Mouse (Mus musculus) thymus, postnatal 0 days (tissue): Measurements from ENCODE around the gene Scn11a. TPM values are rescaled to one million over a fixed set of nuclear protein-coding genes. Genes with fewer than 3 reads are reported as not detected.

Source experiments
- DNase-seq: peaks from one replicate; pipeline ENCODE4 v3.0.0-alpha.2; 2015; ENCODE audit warnings: low spot score
- polyA plus RNA-seq: library from polyadenylated mRNA; unstranded; fragments of >200 nt; fragmentation: Nextera tagmentation; extraction: Ambion mirVana; gene quantifications from 2 replicates; pipeline ENCODE4 v1.2.1, GENCODE M21; 2015

The Scn11a gene
- 0.12 and 0.13 TPM in 2 replicates for polyA plus RNA-seq

DNA sequence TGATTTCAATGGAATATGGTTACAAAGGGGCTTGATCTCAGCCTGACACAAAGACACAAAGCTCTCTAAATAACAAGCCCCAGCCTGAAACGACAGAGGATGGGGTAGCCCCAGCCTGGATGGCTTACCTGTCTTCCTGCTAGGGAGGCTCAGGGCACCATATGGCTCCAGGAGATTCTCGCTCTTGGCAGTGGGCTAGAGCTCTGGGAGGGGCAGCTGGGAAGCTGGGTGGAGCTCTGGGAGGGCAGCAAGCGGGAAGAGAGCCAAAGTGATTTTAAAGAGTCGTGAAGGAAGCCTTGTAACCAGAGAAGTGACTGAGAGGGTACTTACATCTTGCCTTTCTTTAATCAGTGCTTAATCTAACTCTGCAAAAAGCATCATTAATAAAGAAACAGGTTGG, at the start of gene Scn11a:
TSS of gene Scn11a (minus strand) at position 160 of the 400 bp plus-strand sequence.
- DNase-seq = no peak

DNA sequence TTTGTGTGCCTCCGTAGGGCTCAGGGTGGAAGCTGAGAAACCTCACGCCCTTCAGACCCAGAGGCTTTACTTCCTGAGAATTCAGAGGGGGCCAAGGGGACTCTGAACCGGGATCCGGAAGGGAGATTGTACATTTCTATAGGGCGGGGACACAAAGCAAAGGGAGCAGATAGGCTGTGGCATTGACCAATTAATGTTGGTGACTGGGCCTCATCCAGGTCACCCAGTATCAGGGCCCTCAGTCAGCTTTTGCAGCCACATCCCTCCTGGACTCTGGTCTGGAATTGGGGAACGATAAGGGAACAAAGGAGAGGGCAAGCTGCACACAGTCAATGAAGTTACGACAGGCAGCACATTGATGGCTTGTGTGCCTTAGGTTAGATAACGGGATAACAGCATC, 28.9 kb upstream of the Scn11a start:
- no peak for DNase-seq

DNA sequence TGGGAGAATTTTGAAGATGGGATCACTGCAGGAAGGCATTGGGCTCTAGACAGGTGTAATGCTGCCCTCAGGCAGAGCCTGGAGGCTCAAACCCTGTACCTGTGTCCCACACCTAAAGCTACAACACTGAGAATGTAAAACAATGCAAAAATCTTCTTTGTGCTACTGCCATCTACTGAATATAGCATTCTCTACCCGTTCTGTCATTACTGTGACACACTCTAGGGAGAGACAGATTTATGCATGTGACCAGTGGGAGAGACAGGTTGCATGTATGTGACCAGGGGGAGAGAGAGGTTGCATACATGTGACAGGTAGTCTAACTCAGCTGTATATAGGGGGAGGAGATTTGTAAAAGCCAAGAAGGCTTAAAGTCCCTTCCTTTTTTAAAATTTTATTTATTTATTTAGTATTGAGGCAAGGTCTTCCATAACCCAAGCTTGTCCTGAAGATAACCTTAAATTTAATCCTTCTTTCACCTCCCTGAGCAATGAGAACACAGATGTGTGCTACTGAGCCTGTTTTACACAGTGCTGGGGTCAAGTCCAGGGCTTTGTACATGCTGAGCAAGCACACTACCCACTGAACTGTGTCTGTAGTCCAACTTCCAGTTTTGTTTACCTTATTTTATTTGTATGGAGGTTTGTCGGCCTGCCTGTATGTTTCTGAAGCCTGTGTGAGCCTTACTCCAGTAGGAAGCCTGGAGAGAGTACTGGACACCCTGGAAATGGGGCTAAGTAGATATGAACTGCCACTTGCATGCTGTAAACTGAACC, 28.0 kb upstream of the Scn11a start:
- no peak for DNase-seq

DNA sequence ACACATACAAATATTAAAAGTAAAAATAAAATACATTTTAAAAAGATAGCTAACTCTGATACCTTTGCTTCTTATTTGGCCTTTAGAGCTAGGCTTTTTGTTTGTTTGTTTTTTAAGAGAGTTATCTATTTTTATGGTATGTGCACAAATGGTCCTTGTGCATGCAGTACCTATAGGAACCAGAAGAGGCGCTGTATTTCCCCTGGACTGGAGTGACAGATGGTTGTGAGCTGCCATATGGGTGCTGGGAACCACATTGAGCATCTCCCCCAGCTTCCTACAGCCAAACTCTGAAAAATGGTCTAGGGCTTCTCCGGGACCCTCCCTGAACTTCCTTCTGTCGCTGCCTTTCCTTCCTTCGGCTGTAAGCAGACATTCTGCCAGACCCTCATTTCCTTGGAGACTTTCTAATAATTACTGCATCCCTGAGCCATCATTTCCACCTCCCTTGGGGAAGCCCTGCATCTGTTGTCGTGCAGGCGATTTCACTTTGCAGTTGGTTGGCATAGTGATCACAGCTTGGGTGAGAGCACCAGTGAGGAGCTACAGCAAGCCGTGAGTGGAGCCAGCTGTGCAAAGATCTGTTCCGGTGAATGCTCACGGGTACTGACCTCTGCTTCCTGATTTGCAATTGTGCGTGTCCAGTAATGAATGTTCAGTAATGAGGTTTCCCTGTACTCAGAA, 27.2 kb upstream of the Scn11a start:
- no peak for DNase-seq

DNA sequence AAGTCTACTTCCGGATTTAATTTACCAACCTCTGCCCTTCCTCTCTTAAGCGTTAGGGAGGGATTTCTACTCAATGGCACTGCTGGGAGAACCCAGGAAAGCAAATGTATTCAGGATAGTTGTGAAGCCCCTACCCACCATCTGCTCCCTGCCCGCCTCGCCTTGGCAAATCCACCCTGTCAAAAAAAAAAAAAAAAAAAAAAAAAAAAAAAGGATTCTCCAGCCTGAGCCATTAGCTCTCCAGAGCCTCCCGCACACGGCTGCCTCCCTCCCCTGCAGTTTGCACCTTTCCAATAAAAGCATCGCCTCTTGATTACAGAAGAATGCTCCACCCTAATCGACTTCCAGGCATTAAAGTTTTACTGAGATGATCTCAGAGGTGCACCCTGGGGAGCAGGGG, 24.0 kb upstream of the Scn11a start:
- DNase-seq = no peak

DNA sequence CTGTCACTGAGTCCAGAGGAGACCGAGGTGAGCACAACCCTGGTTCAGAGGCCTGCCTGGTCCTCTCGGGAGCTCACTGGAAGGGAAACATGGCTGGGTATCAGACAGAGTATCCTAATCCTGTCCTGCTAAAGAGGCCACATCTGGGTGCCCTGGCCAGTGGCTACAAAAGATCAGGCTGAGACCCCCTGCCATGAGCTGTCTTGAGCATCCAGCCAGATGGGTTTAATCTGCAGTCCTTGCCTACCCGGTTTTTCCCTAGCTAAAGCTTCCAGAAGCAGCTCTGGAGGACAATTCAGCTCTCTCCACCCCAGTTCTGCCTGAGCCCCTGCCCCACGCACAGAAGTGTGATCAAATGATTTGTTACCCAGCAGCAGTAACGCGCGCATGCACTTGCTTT, 23.4 kb upstream of the Scn11a start:
- DNase-seq = no peak

DNA sequence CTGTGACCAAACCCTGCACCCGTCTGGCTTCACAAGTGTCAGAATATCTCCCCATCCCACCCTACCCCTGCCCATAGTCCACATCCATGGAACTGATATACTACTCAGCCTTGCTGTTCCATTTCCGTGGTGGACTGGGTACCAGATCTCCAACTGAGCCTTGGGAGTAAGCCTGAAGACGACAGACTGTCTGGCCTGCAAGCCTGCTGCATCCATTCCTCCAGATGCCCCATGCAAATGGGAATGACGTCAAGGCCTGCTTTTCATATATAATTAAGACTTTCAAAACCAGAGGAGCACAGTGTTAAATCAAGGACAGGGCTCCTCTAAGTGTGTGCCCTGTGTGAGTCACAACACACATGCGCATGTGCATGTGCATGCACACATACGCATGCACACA, 21.9 kb upstream of the Scn11a start:
- no peak for DNase-seq

DNA sequence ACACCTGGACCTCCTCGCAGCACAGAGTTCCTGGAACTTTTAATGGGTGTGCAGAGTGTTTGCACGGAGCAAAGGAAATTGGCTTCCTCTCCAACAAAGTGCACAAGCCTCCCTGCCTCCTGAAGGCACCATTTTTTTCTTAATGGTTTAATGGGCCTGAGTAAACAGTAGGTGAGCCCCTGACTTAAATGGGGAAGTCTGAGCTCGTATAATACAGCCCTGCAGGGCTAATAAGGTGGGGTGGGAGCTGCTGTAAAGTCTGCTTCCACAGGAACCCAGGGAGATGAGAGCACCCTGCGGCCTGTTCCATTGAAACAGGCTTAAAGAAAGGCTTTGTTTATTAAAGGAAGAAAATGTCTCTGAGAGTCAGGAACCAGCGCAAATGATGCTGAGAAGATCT, 19.5 kb upstream of the Scn11a start:
- DNase-seq = no peak

DNA sequence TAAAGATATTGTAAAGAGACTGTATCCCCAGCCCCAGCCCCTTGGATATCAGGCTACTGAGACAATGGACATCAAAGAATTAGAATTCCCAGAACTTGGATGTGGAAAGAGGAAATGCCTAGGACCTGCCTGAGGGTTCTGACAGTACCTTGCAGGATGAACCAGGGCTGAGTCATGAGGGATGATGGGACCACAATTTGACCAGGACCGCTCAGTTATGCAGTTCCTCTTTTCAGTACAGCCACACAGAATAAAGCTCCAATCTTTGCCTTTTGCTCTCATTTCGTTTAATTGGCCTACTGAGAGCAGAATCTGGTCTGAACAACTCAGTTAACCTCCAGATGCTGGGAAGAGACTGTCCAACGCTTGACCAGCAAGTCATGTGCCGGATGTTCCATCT, 18.3 kb upstream of the Scn11a start:
- no peak for DNase-seq

DNA sequence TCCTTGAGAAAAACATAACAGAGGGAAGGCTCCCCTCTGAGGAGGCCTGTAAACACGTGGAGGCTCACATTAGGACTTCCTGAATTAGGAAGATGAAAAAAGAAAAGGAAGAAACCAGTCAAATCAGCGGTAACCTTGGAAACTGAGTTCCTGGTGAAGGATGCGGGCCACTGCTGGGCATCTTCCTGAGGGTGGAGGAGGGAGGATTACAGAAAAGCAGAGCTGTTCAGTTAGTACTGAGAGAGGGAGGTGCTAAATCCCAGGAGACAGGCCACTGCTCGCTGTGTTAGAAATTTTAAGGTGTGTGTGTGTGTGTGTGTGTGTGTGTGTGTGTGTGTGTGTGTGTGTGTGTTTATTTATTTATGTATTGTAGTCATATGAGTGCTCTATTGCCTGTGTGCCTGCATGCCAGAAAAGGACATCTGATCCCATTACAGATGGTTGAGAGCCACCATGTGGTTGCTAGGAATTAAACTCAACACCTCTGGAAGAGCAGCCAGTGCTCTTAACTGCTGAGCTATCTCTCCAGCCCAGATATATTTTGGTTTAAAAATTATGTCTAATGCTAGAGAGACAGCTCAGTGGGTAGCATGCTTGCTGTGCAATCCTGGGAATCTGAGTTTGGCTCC, 17.4 kb upstream of the Scn11a start:
- no peak for DNase-seq

DNA sequence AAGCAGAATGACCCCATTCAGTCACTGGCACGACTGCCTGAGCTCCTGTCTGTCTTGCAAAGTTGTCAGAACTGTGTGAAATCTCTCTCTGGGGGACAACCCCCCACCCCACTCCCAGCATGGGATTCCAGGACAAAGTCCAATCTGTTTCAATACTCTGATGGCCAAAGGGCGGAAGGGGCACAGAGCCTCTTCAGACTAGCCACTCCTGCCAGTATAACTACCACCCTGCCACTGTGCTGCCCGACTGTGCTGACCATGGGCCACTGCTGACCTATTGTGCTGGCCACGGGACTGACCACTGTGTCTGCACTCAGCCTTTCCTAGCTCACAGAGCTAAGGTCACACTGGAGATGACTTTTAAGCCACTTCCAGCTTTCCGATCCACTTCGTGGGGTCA, 16.8 kb upstream of the Scn11a start:
- DNase-seq = no peak

DNA sequence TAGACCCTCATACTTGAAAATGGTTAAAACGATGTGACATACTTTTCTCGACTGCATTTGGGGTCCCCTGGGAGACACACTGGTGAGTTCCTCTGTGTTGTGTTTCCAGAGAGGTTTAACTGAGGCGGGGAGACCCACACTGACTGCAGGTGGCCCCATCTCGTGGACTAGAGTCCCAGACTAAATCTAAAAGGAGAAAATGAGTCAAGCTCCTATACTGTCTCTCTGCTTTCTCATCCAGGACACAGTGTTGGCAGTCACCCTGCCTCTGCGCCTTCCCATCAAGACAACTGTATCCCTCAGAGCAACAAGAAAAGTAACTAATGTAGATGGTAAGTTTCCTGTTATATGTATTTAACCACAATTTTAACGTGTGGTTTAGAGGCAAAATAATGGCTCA, 15.9 kb upstream of the Scn11a start:
- DNase-seq = no peak

DNA sequence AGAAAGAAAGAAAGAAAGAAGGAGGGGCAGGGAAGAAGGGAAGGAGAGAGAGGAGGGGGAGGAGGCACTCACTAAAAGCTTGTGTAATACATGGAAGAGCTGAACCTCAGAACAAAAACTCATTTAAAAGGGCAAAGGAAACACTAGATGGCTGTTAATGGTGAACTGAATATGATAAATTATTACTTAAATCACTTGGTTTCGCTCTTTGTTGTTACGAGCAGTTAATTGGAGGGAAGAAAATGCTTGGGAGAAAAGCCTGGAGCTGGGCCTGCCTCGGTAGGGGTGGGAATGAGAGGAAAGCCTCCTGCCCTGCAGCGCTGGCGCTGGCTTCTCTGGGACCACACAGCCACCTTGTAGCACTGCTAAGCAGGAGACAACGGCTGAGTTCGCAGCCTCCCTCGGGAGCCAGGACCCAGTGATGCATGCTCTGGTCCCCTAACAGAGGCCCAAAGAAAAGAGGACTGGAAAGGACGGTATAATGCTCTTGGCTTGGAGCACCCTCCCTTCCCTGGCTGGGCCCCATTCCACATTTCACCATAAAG, 10.4 kb upstream of the Scn11a start:
- DNase-seq = no peak

DNA sequence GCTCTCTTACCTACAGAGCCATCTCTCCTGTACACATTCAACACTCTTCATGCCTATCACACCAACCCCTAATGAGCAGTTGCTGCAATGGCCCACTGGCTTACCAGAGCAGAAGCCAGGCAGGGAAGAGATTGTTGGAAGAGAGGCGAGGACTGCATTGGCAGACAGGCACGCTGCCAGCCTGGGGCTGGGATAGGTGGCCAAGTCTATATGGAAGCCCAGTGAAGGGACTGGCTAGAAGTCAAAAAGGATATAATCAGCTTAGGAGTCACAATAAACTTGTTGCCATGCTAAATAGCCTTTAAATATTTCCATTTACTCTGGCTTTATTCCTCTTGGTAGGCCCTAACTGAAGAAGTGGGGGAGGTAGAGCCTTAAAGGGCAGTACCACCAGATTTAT, 5.7 kb upstream of the Scn11a start:
- DNase-seq = no peak

DNA sequence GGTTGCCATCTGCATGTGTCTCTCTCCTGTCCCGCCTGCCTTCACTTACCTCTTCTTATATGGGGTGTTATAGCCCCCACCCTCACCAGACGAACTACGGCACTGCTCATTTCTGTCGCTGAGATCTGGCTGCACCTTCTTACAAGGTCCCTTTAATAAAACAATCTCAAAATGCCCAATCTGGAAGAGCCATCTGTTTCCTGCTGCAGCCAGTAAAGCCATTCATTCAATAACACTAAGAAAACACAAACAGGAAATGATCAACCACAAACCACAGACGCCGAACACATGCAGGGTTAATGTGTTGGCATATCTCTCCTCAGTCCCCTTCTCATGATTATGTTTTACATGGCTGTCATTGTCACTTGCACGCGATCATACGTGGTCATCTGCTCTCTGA, 1.5 kb downstream of the Scn11a start:
- DNase-seq = peak; percentile 33

DNA sequence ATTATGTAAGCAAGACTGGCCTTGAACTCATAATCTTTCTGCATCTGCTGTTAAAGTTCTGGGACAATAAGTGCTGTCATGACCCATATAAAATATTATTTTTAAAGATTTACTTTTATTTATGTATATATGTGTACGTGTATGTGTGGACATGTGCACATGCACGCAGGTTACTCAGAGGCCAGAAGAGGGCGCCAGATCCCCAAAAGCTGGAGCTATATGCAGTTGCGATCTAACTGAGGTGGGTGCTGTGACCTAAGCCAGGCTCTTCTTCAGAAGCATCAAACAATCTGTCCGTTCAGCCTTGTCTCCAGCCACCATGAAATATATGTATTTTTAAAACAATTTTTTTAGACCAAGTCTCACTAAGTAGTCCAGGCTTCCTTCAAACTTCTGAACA, 11.6 kb downstream of the Scn11a start:
- no peak for DNase-seq

DNA sequence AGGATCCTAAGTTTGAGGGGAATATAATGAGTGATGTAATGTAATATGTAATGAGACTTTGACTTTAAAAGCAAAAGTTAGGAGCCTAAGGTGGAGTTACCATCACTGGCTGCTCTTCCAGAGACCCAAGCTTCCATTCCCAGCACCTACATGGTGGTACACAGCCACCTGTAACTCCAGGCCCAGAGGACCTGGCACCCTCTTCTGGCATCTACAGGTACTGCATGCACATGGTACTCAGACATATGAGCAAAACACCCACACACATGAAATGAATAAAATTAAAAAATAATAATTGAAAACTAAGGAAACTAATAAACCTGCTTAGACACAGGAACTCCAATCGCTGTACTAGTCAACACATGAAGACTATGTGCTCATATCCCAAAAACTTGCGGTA, 18.8 kb downstream of the Scn11a start:
- DNase-seq = peak; percentile 19

DNA sequence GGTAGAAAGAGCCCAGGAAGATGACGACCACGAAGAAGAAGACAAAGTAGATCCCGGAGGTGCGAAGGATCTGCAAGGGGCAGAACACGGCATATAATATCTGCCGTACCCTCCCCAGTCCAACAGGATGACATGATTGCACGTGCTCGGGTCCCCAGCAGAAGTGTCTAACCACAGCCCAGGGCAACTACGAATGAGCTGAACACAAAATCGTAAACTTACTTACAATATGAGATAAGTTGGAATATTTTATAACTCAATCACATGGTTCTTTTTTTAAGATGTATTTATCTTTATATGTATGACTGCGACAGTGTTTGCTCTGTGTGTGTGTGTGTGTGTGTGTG, 20.8 kb downstream of the Scn11a start:
- DNase-seq = peak; percentile 9

DNA sequence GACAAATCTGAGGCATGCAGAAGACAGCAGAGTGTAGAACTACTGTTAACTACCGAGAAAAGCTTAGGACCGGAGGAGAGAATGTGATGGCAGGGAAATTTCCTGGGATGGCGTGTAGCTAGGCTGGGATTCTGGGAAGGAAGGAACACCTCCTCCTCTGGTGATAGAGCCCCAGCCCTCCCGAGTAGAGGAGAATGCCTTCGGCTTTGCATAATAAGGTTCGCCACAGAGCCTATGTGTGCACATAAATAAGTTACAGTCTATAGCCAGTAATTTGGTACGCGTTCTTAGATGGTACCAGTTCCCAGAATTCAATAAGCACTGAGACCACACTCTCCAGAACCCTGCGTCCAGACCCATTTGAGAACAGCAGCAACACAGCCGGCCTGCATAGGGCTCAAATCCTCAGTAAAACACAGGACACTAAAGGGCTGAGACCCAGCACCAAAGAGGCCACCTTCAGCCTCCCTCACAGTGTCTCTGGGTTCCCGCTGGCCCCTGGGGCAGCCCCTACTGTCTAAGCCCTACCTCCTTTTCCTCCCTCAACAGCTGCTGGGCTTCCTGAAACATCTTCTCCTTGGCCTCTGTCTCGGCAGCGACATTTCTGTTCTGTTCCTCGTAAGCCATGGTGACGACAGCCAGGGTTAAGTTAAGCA, 21.3 kb downstream of the Scn11a start:
- DNase-seq = peak; percentile 14

DNA sequence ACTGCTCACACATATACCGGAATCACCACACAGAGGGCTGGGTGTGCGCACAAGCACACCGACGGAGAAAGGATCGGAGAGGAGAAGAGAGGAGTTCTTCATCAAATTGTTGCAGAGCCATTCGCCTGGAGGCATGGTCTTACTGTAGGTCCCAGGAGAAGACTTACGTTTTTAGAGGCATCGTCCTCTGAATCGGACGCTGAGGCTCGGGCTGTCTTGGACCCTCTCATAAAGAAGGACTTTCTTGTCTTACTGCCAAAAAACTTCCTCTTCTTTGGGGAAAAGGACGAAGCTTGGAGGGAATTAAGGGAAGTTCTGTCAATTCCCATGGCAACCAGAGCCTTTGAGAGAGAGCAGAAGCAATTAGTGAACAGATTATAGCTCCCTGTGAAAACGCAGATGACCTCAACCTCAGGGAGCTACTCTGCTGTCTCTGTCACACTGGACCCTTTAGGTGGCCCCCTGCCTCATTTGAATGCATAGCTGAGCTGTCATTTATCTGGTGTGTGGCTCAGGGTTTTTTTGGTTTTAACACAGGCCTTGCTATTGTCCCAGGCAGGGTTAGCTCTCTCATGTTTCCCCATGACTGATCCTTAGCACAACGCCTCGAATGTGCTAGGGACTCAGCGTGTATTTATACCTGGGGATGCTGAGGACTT, 22.0 kb downstream of the Scn11a start:
- DNase-seq = no peak

DNA sequence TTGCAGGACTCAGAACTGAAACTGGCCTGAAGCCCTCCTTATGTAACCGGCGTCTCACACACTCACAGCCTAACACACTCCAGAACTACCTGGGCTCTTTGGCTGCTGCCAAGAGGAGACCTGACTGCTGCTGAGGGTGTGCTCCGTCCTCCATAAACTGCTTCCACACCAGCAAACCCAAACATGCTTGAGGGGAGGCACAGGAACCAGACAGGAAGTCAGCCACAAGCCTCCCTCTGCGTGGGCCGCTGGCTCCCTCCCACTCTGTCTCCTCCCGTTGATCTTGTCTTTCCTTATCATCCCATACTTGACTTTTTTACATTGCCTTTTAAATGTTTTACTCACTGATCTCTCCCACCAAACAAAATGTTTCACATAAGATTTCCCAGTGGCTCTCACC, 23.8 kb downstream of the Scn11a start:
- peak; percentile 9 for DNase-seq
